Mouse (Mus musculus) liver, postnatal 0 days (tissue): ENCODE measurements around the gene Hmx1.

Source experiments
- CTCF ChIP-seq: sonication (generic); IDR thresholded peaks from 2 replicates; pipeline ENCODE4 v1.5.1; 2016; ENCODE audit warnings: antibody characterized with exemption, low read depth
- EP300 ChIP-seq: IDR thresholded peaks from 2 replicates; pipeline ENCODE4 v1.6.1; 2016; ENCODE audit warnings: antibody characterized with exemption, low read depth, mild to moderate bottlenecking

DNA sequence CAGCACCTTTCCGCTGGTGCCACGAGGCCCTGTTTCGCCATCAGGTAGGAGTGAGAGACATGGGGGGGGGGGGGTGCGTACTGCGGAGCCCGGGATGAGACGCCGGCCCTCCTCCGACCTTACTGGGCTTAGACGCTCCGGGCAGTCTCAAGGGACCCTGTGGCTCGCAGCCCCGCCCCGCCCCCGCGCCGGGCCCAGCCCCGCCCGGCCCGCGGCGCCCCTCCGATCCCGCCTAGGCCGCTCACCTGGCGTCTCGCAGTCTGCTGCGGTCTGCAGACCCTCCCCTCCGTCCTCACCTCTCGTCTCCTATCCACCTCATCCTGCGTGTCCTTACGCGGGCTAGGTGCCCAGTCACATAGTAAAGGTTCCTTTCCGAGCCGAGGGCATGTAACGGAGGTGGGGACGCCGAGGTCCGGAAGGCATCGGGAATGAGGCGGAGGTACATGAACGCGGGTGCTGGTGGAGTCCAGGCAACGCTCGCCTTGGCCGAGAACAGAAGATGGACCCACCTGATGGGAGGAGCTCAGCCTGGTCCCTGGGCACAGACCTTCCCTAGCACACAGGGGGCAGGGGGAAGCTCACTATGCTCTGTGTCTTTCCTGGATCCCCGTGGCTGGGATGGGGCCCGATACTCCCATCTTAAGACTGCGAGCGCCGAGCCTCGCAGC, 8.9 kb downstream of the Hmx1 start:
- TF ChIP-seq CTCF = no peak
- no peak for TF ChIP-seq EP300
